Mouse (Mus musculus) cerebellum, adult 2 months (tissue): ENCODE measurements around the gene Pax5.

Source experiments
- CTCF ChIP-seq: fragments of 200-500 bp; IDR thresholded peaks from 2 replicates; pipeline ENCODE4 v1.5.1; 2011; ENCODE audit warnings: low read depth, mild to moderate bottlenecking, control low read depth, low read length, moderate library complexity, borderline replicate concordance; ENCODE audit not compliant: insufficient read depth
- POLR2A ChIP-seq: fragments of 200-500 bp; IDR thresholded peaks from 2 replicates; pipeline ENCODE4 v1.6.1; 2011; ENCODE audit warnings: low read length, control low read depth, borderline replicate concordance; ENCODE audit not compliant: insufficient read depth

DNA sequence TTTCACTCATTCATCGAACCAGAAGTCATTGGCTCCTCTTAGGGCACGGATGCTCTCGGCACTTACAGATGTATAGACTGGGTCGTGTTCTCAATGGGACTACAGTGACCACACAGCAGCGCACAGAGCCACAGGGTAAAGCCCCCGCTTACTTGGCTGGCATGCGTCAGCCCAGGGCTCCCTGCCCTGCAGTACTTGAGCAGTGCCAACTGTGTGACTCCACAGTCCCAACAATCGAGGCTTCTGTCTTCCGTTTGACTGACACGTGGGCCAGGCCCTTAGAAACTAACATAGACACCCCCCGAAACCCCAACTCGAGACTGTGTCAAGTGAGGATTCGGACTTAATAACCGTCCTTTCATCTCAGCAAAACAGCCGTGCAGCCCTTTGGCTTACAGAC lies 15.9 kb downstream of the Pax5 start:
- no peak for TF ChIP-seq CTCF
- TF ChIP-seq POLR2A, result no peak
